Mouse (Mus musculus) heart, embryonic 11.5 days (tissue): ENCODE measurements around the gene Dnah3. TPM values are rescaled to one million over a fixed set of nuclear protein-coding genes. Genes with fewer than 3 reads are reported as not detected.

ENCODE experiments used
- ATAC-seq: fragments of 200-750 bp; cut with Nextera tagmentation; replicated peaks from 2 replicates; pipeline ENCODE4 v1.8.0; 2017; ENCODE audit warnings: moderate library complexity; ENCODE audit not compliant: insufficient number of reproducible peaks, low FRiP score, low TSS enrichment
- H3K27ac ChIP-seq: fragments of 300-500 bp; sonication (generic); 2 replicates; pipeline ENCODE4 v1.5.1; 2014; ENCODE audit warnings: mild to moderate bottlenecking, low read depth, low read length
- H3K27me3 ChIP-seq: fragments of 300-500 bp; sonication (generic); 2 replicates; pipeline ENCODE4 v1.6.1; 2014; ENCODE audit warnings: mild to moderate bottlenecking, low read length, mixed read lengths; ENCODE audit not compliant: control insufficient read depth, insufficient read depth
- H3K36me3 ChIP-seq: fragments of 300-500 bp; sonication (generic); 2 replicates; pipeline ENCODE4 v1.6.1; 2014; ENCODE audit warnings: mild to moderate bottlenecking, low read length, moderate library complexity, mixed read lengths; ENCODE audit not compliant: control insufficient read depth, insufficient read depth
- H3K4me1 ChIP-seq: fragments of 300-500 bp; sonication (generic); 2 replicates; pipeline ENCODE4 v1.6.1; 2014; ENCODE audit warnings: low read length; ENCODE audit not compliant: control insufficient read depth, insufficient read depth
- H3K4me2 ChIP-seq: fragments of 300-500 bp; sonication (generic); 2 replicates; pipeline ENCODE4 v1.6.1; 2014; ENCODE audit warnings: mild to moderate bottlenecking, moderate library complexity
- H3K4me3 ChIP-seq: fragments of 300-500 bp; sonication (generic); 2 replicates; pipeline ENCODE4 v1.5.1; 2014; ENCODE audit warnings: low read depth, low read length
- H3K9ac ChIP-seq: fragments of 300-500 bp; sonication (generic); 2 replicates; pipeline ENCODE4 v1.6.1; 2014; ENCODE audit warnings: mild to moderate bottlenecking, low read depth, low read length, moderate library complexity
- H3K9me3 ChIP-seq: fragments of 300-500 bp; sonication (generic); replicated peaks from 2 replicates; pipeline ENCODE4 v1.6.1; 2016; ENCODE audit warnings: low read length; ENCODE audit not compliant: control insufficient read depth
- WGBS: fragments of 180-500 bp; shearing (Covaris S2); extraction: QIAGEN DNeasy Blood & Tissue Kit; methylation state at CpG from one replicate; pipeline ENCODE4 v1.1.7; 2014; ENCODE audit not compliant: insufficient replicate concordance; 5-methylcytosine and 5-hydroxymethylcytosine counted together
- polyA plus RNA-seq: library from polyadenylated mRNA; unstranded; fragments of >200 nt; fragmentation: Nextera tagmentation; extraction: Ambion mirVana; gene quantifications from 2 replicates; pipeline ENCODE4 v1.2.1, GENCODE M21; 2014

Dnah3 gene
- polyA plus RNA-seq, 1 experiment from 2014 or later: not detected

DNA sequence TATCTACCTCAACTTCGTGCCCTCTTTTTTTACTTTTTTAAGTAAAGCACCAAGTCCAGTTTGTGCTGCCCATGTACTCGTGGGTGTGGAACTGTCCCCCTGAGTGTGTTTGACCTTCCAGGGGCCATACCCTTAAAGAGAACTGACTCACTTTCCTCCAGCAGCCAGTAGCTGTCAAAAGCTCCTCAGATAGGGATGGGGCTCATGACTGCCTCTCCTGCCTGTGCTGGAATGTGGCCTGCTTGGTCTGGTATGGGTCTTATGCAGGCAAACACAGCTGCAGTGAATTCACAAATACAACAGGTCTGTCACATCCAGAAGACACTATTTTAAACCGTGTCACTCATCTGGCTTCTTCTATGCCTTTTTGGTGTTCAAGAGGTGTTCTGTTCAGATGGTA is 183.4 kb downstream of the Dnah3 start:
- no peaks in the 10 kb centered on the region for H3K27me3 ChIP-seq
- no peaks in the 10 kb centered on the region for H3K4me1 ChIP-seq
- no peaks in the 10 kb centered on the region for H3K9me3 ChIP-seq
- WGBS: 51% methylated on average over 3 of the region's 3 CpGs
- ATAC-seq: no peak; the same call in 1 of the 2 replicates
- no peak overlapping the region for H3K27ac ChIP-seq
- no peak overlapping the region for H3K4me3 ChIP-seq
- no peak overlapping the region for H3K9ac ChIP-seq
- H3K36me3 ChIP-seq: no peaks in the 10 kb centered on the region
- H3K4me2 ChIP-seq: no peak overlapping the region

DNA sequence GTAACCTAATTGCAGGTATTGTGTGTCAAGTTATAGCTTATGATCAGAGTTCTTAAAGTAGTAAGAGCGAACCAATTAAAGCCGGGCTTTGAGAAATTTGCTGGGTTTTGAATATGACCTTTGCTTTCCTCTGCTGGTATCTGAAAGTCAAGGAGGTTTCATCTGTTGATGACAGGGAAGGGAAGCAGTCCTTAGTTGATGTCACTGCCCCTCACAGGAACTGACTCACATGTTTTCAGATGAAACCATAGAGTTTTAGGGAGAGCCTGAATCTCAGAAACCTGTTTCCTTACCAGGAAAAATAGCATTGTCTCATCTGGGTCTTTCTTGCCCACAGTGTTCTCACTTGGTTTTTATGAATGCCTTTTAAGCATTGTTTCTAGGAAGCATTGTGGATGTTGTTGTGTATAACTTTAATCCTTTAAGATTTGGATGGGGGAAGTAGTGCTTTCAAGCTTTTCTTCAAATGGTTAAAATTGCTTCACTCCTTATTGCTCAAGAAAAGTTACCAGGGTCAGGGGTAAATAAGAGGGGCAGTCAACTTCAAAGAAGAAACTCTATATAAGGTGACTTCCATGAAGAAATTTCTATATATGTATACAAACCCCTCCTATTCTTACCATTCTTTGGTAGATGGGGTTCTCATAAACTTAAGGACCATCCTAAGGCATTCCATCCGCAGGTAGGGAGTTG is 188.4 kb downstream of the Dnah3 start:
- no peaks in the 10 kb centered on the region for H3K4me1 ChIP-seq
- ATAC-seq: no peak

DNA sequence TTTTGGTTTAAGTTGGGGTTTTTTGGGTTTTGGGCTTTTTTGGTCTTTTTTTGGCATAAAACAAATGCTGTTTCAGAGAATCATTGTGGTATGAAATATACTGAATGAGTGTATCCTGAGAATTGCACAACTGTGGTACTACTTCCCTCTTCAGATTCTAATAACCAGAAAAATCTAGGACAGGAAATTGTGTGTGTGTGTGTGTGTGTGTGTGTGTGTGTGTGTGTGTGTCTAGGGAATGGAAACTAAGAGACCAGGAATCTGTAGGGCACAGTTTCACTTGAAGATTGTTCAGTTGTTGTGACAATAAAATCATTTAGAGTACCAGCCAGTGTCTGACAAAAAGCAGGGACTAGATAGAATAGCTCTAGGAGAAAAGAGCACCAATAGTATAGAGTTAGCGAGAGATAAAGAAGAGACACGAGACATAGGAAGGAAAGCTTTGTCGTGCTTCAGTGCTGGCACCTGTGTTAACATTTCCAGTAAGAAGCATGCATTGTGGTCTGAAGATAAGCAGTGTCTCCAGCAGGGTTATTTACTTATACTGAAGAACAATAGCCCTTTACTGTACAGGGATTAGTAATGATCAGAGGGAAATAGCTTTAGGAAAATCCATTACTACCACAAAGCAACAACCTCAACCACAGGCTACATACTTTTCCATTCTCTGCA is 195.6 kb downstream of the Dnah3 start:
- Histone ChIP-seq H3K27me3 (no peaks in the 10 kb centered on the region), H3K9ac (no peak overlapping the region), H3K4me1 (peaks cover 7% of the 10 kb centered on the region; the same call in 1 of the 2 replicates), H3K9me3 (no peaks in the 10 kb centered on the region), H3K36me3 (no peaks in the 10 kb centered on the region), H3K4me2 (no peak overlapping the region), H3K27ac (no peak overlapping the region), H3K4me3 (no peak overlapping the region)
- ATAC-seq: no peak
- 54% methylated on average over 3 of the region's 3 CpGs for WGBS

More for the DNA sequence above, 188.4 kb downstream of the Dnah3 start:
- Histone ChIP-seq H3K9me3 (no peaks in the 10 kb centered on the region), H3K4me2 (no peak overlapping the region), H3K27ac (no peak overlapping the region), H3K9ac (no peak overlapping the region), H3K36me3 (no peaks in the 10 kb centered on the region), H3K27me3 (no peaks in the 10 kb centered on the region), H3K4me3 (no peak overlapping the region)
- 90% methylated on average over 3 of the region's 3 CpGs for WGBS

- ATAC-seq: no peak
- H3K4me2 ChIP-seq: no peak overlapping the region
- H3K27ac ChIP-seq: no peak overlapping the region
- H3K4me3 ChIP-seq: no peak overlapping the region
- H3K27me3 ChIP-seq: no peaks in the 10 kb centered on the region
- H3K9ac ChIP-seq: no peak overlapping the region
- 31% methylated on average over 1 of the region's 1 CpGs for WGBS
- H3K36me3 ChIP-seq: no peaks in the 10 kb centered on the region
- peaks cover 14% of the 10 kb centered on the region; the same call in 1 of the 2 replicates for H3K4me1 ChIP-seq
- no peaks in the 10 kb centered on the region for H3K9me3 ChIP-seq
Observed at GRCm38 (mm10) chr7:119898247-119898856, 196.7 kb downstream of the Dnah3 start.

- no peak overlapping the region for H3K9ac ChIP-seq
- peaks cover 14% of the 10 kb centered on the region; the same call in 1 of the 2 replicates for H3K4me1 ChIP-seq
- no peak overlapping the region for H3K4me2 ChIP-seq
- H3K36me3 ChIP-seq: no peaks in the 10 kb centered on the region
- no peak overlapping the region for H3K27ac ChIP-seq
- ATAC-seq: no peak
- no peaks in the 10 kb centered on the region for H3K27me3 ChIP-seq
- H3K9me3 ChIP-seq: no peaks in the 10 kb centered on the region
- 87% methylated on average over 8 of the region's 8 CpGs for WGBS
- H3K4me3 ChIP-seq: no peak overlapping the region
Observed at GRCm38 (mm10) chr7:119897521-119898109, 197.5 kb downstream of the Dnah3 start.

DNA sequence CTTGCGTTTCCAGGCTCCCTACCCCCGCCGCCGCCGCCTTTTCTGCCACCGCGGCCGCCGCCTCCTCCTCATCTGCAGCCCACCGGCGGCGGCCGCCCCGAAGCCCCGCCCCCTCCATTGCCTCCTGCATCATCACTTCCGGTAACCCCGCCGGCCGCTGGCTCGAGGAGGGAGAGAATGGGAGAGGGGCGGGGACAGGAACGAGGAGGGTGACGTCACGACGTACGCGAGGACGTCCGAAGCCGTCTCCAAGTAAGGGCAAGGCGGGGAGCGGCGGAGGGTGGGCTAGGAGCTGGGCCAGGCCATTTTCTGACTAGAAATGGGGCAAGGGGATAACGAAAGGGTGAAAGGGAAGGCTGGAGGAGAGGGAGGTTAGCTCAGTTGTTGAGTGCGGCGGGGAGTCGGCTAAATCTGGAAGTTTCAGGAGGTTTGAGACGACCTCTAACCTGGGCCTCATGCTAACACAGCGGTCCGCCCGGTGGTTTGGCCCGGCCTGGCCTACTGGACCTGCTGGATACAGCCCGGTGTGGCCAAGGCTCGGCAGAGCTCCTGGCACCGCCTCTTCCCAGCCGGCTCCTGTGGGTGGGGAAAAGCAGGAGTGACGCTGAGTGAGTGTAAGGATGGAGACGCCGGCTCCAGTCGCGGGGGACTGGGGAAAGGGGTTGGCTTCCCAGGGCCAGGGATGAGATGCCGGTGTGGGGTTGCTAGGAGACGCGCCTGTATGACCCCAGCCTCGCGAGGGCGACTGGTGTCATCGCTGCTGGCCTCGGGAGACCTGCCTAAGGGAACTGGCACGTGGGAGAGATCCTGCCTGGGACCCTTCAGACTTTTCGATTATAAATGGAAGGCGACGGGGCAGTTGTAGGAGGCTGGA is 199.2 kb downstream of the Dnah3 start, which contains the start of the genes Lyrm1 and Dcun1d3:
TSS of gene Lyrm1 (plus strand) at position 223 of the 874 bp plus-strand sequence.
TSS of gene Dcun1d3 (minus strand) at position 660 of the 874 bp plus-strand sequence.
- peak; percentile 98 for ATAC-seq
- Histone ChIP-seq H3K4me3 (peak within 1 kb of the TSS; percentile 73), H3K9me3 (no peaks in the 10 kb centered on the region), H3K9ac (peak within 1 kb of the TSS; percentile 80), H3K4me2 (peak within 1 kb of the TSS; percentile 79), H3K36me3 (no peaks in the 10 kb centered on the region), H3K27ac (peak within 1 kb of the TSS; percentile 97), H3K4me1 (peaks cover 14% of the 10 kb centered on the region; the same call in 1 of the 2 replicates), H3K27me3 (no peaks in the 10 kb centered on the region)
- WGBS: under 1% methylated on average over 63 of the region's 63 CpGs

DNA sequence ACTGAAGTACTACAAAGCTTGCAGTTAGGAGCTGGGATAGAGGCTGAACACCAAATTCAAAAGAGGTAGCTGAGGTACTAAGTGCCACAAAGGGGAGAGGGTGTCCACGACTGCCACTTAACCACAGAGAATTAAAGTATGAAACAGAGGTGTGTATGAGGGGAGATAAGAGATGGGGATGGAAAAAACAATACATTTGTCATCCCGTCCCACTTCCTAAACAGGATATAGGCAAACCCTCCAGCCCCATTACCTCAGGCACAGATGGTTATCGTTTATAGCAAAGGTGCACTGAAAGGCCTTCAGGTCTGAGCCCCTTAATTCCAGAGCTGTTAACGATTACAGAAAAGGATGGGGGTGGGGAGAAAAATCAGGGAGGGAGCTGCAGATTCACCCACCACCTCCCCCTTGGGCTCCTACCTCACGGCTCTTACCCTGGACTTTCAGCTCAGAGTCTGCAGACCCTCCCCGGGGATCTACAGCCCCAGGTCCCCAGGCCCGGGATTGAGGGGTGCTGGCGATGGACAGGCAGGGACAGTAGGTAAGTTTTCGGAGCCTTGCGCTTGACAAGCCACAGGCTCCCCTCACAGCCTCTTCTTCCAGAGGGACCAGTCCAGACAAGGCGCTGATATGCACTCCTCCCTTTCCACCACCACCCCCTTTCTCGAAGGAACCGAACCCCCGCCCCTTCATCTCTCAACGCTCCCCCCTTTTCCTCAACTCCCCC is 200.1 kb downstream of the Dnah3 start:
- Histone ChIP-seq H3K9ac (peak overlapping the region; percentile 80), H3K4me3 (peak overlapping the region; percentile 73), H3K27ac (peak overlapping the region; percentile 97), H3K27me3 (no peaks in the 10 kb centered on the region), H3K36me3 (no peaks in the 10 kb centered on the region), H3K4me1 (peaks cover 14% of the 10 kb centered on the region; the same call in 1 of the 2 replicates), H3K9me3 (no peaks in the 10 kb centered on the region), H3K4me2 (peak overlapping the region; percentile 79)
- WGBS: 1% methylated on average over 13 of the region's 15 CpGs
- ATAC-seq: 0 out of 2 replicates have a peak, but pooled peaks have one; percentile 15
